Mouse (Mus musculus) cerebellum, adult 2 months (tissue): ENCODE measurements around the gene Zfp64.

Source experiments
- CTCF ChIP-seq: fragments of 200-500 bp; IDR thresholded peaks from 2 replicates; pipeline ENCODE4 v1.5.1; 2011; ENCODE audit warnings: low read depth, mild to moderate bottlenecking, control low read depth, low read length, moderate library complexity, borderline replicate concordance; ENCODE audit not compliant: insufficient read depth
- POLR2A ChIP-seq: fragments of 200-500 bp; IDR thresholded peaks from 2 replicates; pipeline ENCODE4 v1.6.1; 2011; ENCODE audit warnings: low read length, control low read depth, borderline replicate concordance; ENCODE audit not compliant: insufficient read depth

- peak; percentile 63 for TF ChIP-seq CTCF
- TF ChIP-seq POLR2A, result no peak
These were observed 73.5 kb downstream of the Zfp64 start for GRCm38 (mm10) chr2:168881927-168882326.
